Mouse (Mus musculus): Measurements from ENCODE around the gene Pdcd2.

Gene Pdcd2

GRCm38 (mm10) chr17:15498753-15499113 is 28.4 kb downstream of the Pdcd2 start:
- no peak for DNase-seq (ENCODE audit: low spot score)

GRCm38 (mm10) chr17:15497882-15498752 is 29.0 kb downstream of the Pdcd2 start:
- DNase-seq (ENCODE audit: low spot score): peak; percentile 97

GRCm38 (mm10) chr17:15490542-15490941 is 36.6 kb downstream of the Pdcd2 start:
- DNase-seq (ENCODE audit: low spot score): no peak

- no peak for DNase-seq (ENCODE audit: low spot score)
Observed at GRCm38 (mm10) chr17:15472671-15473070, 54.4 kb downstream of the Pdcd2 start.

Data from adipocyte (in vitro differentiated cells).